Mouse (Mus musculus): ENCODE data around the gene Ska2. TPM values are rescaled to one million over a fixed set of nuclear protein-coding genes. Genes with fewer than 3 reads are reported as not detected.

Ska2 gene
- total and polyA plus RNA-seq, 3 experiments = 23.7 to 57.6 (median 39.3) TPM

DNA sequence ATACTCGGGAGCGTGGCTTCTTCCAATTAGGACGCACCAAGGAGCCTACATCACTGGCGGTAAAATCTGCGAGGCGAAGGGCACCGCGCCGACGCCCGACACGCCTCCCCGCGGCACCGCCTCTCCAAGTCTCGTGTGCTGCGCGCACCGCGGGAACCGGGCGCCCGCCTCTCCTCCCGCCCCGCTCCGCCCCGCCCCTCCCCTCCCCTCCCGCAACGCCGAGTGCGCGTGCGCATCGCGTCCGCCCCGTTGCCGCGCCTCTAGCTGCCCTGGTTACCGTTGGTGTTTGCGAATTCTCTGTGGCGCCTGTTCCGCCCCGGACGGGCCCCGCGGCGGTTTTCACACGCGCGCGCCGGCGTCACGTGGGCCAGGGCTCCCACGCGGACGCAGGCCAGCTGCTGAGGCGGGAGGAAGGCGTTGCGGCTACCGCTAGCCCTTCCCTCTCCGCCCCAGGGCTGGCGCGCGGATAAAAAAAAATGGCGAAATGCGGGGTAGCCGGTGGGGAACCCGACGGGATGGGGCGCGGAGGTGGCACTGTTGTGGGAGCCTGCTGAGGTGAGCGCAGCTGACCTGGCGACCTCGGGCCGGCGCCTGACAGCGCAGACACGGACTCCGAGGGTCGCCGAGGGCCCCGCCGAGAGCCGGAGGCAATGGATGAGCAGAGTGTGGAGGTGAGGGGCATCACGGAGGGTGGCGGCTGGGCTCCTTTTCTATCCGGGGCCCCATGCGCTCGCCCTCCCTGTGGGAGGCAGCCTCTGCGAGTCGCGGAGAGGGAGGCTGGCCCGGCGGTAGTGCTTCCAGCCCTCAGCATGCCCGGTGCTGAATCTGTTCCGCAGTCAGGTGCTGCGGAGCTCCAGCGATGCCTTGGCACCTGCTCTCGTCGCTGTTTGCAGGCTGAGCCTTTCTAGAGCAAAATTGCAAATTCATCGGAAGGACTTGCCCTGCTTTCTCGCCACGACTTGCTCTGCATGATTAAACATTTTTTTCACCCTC lies 18.1 kb downstream of the Ska2 start, which contains the start of gene Trim37:
Trim37 (plus strand) TSS at position 254 of the 993 bp plus-strand sequence.
- in situ Hi-C loops (cut with MboI; ENCODE audit: low pct_ligation_motif_present, low pct_unique_long_range_greater_than_20kb, low sequenced_read_pairs) (no loop called here), dilution Hi-C loops (cut with MboI; ENCODE audit: extremely low pct_ligation_motif_present, extremely low pct_unique_long_range_greater_than_20kb, low sequenced_read_pairs) (no loop called here)
- peaks cover 11 to 45% of the 10 kb centered on the region in 2 experiments for H3K36me3 ChIP-seq (replicated peaks in 1 of 2; ENCODE audit: control insufficient read depth in 1 of 2, insufficient read depth in 1 of 2, low read length in 1 of 2)
- H3K4me1 ChIP-seq (ENCODE audit: control insufficient read depth in 1 of 2, insufficient read depth in 2 of 2) = peaks cover 3 to 29% of the 10 kb centered on the region in 2 experiments
- H3K27ac ChIP-seq (ENCODE audit: insufficient read depth, low read depth) = peak within 1 kb of the TSS; percentile 34
- peak within 1 kb of the TSS; percentile 89 for H3K4me2 ChIP-seq (ENCODE audit: insufficient read depth, low read depth, poor library complexity, severe bottlenecking)
- H3K4me3 ChIP-seq (replicated peaks in 1 of 3; ENCODE audit: low read depth in 2 of 3, low read length in 2 of 3, poor library complexity in 1 of 3) = peak within 1 kb of the TSS; percentile 66 to 94 (median 77)
- peaks cover 11% of the 10 kb centered on the region for H3K79me2 ChIP-seq (replicated peaks; ENCODE audit: control insufficient read depth, extremely low read depth, insufficient read depth, poor library complexity, severe bottlenecking)
- peak; percentile 91 for DNase-seq (ENCODE audit: extremely low read depth)
- H3K9ac ChIP-seq (ENCODE audit: insufficient read depth, low read depth) = peak within 1 kb of the TSS; percentile 65
- H3K9me3 ChIP-seq (replicated peaks; ENCODE audit: low read length) = no peaks in the 10 kb centered on the region
- H3K27me3 ChIP-seq (replicated peaks) = no peaks in the 10 kb centered on the region
- TF ChIP-seq CHD1 (IDR thresholded peaks at IDR 0.05; ENCODE audit: low read depth, low read length) = peak; percentile 61; the same call in 1 of the 2 replicates
- peak; percentile 57; the same call in 1 of the 2 replicates for TF ChIP-seq MAZ (IDR thresholded peaks at IDR 0.05; ENCODE audit: low read depth, low read length)
- TF ChIP-seq UBTF (IDR thresholded peaks at IDR 0.05; ENCODE audit: low read depth, low read length) = peak; percentile 82; the same call in 1 of the 2 replicates
- TF ChIP-seq MAFK (IDR thresholded peaks at IDR 0.05; ENCODE audit: insufficient replicate concordance, low read length) = no peak; the same call in 1 of the 2 replicates
- TF ChIP-seq SIN3A (IDR thresholded peaks at IDR 0.05; ENCODE audit: low read length) = peak; percentile 82
- no peak for TF ChIP-seq ZC3H11A (IDR thresholded peaks at IDR 0.05; ENCODE audit: low read depth, low read length)
- TF ChIP-seq TBP (conservative IDR thresholded peaks at IDR 0.05; ENCODE audit: low read depth, low read length) = no peak
- no peak for TF ChIP-seq JUND (conservative IDR thresholded peaks at IDR 0.05; ENCODE audit: low read depth, low read length)
- TF ChIP-seq NELFE (IDR thresholded peaks at IDR 0.05; ENCODE audit: low read depth, low read length) = peak; percentile 87
- TF ChIP-seq MEF2A (IDR thresholded peaks at IDR 0.05; ENCODE audit: borderline replicate concordance, low read depth, low read length) = no peak
- no peak for TF ChIP-seq EP300 (IDR thresholded peaks at IDR 0.05; ENCODE audit: low read length)
- peak; percentile 56 for TF ChIP-seq HCFC1 (IDR thresholded peaks at IDR 0.05; ENCODE audit: low read depth, low read length)
- peak; percentile 88 for TF ChIP-seq USF1 (IDR thresholded peaks at IDR 0.05; ENCODE audit: low read depth, low read length)
- peak; percentile 26; the same call in 1 of the 2 replicates for TF ChIP-seq MYC (IDR thresholded peaks at IDR 0.05; ENCODE audit: low read depth, low read length)
- TF ChIP-seq PAX5 (IDR thresholded peaks at IDR 0.05; ENCODE audit: low read length) = no peak
- no peak for TF ChIP-seq ZKSCAN1 (IDR thresholded peaks at IDR 0.05; ENCODE audit: borderline replicate concordance, low read depth, low read length)
- TF ChIP-seq BHLHE40 (IDR thresholded peaks at IDR 0.05; ENCODE audit: low read depth, low read length) = peak; percentile 75
- peak; percentile 30; the same call in 1 of the 2 replicates for TF ChIP-seq TCF12 (IDR thresholded peaks at IDR 0.05; ENCODE audit: low read depth, low read length)
- no peak for TF ChIP-seq E2F4 (IDR thresholded peaks at IDR 0.05; ENCODE audit: insufficient replicate concordance, low read depth, low read length)
- TF ChIP-seq NRF1 (IDR thresholded peaks at IDR 0.05; ENCODE audit: low read depth, low read length) = peak; percentile 84
- TF ChIP-seq POLR2A (IDR thresholded peaks at IDR 0.05; ENCODE audit: low read depth, low read length) = peak; percentile 91
- no peak for TF ChIP-seq SMC3 (IDR thresholded peaks at IDR 0.05; ENCODE audit: low read depth, low read length)
- TF ChIP-seq ZMIZ1 (IDR thresholded peaks at IDR 0.05; ENCODE audit: low read depth, low read length) = peak; percentile 81
- TF ChIP-seq ZNF384 (IDR thresholded peaks at IDR 0.05; ENCODE audit: low read depth, low read length) = 0 out of 2 replicates have a peak, but pooled peaks have one; percentile 47
- TF ChIP-seq POLR2AphosphoS2 (IDR thresholded peaks at IDR 0.05; ENCODE audit: low read depth, low read length) = peak; percentile 67; the same call in 1 of the 2 replicates
- 0 out of 2 replicates have a peak, but pooled peaks have one; percentile 47 for TF ChIP-seq KAT2A (IDR thresholded peaks at IDR 0.05; ENCODE audit: insufficient replicate concordance, low read length)
- TF ChIP-seq RAD21 (IDR thresholded peaks at IDR 0.05; ENCODE audit: low read depth, low read length) = no peak
- TF ChIP-seq CHD2 (IDR thresholded peaks at IDR 0.05; ENCODE audit: low read length) = peak; percentile 82
- no peak for TF ChIP-seq CTCF (conservative IDR thresholded peaks at IDR 0.05 in 1 of 2, IDR thresholded peaks at IDR 0.05 in 1 of 2; ENCODE audit: low read depth in 2 of 2, low read length in 2 of 2)
- TF ChIP-seq ELF1 (IDR thresholded peaks at IDR 0.05; ENCODE audit: low read depth, low read length) = peak; percentile 23; the same call in 1 of the 2 replicates
- TF ChIP-seq IRF4 (IDR thresholded peaks at IDR 0.05; ENCODE audit: low read depth, low read length) = no peak
- TF ChIP-seq ETS1 (conservative IDR thresholded peaks at IDR 0.05; ENCODE audit: low read depth, low read length) = no peak; the same call in 1 of the 2 replicates
- TF ChIP-seq RCOR1 (conservative IDR thresholded peaks at IDR 0.05; ENCODE audit: low read depth, low read length) = no peak
- TF ChIP-seq MXI1 (IDR thresholded peaks at IDR 0.05; ENCODE audit: low read depth, low read length) = peak; percentile 98
- TF ChIP-seq MAX (IDR thresholded peaks at IDR 0.05; ENCODE audit: low read length) = peak; percentile 65
- no peak for TF ChIP-seq JUN (IDR thresholded peaks at IDR 0.05; ENCODE audit: insufficient read depth, low read depth, low read length)
- peak; percentile 53; the same call in 1 of the 2 replicates for TF ChIP-seq USF2 (conservative IDR thresholded peaks at IDR 0.05; ENCODE audit: low read depth, low read length)
